Mouse (Mus musculus): ENCODE results near the gene Rab14. TPM values are rescaled to one million over a fixed set of nuclear protein-coding genes. Genes with fewer than 3 reads are reported as not detected.

Gene Rab14
- polyA plus RNA-seq, 1 experiment from 2014 or later, result 208 TPM

DNA sequence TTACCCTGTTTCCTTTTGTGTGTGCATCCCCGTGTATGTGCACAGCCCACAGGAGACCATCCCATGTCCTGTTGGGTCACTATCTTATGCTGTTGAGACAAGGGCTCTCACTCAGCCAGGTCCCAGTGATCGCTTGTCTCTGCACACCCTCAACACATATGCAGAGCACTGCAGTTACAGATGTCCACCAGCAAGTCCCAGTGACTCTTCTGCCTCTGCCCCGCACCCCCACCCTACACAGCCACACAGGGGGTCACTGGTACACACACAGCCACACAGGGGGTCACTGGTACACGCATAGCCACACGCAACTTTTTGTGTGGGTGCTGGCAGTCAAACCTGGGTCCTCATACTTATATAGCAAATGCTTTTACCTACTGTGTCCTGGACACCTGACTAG is 37.5 kb downstream of the Rab14 start:
- Histone ChIP-seq H3K4me1 (ENCODE audit: insufficient read depth) (peaks cover 2% of the 10 kb centered on the region; the same call in 1 of the 2 replicates), H3K27me3 (ENCODE audit: insufficient read depth, low read length) (no peaks in the 10 kb centered on the region), H3K27ac (ENCODE audit: low read depth) (peak overlapping the region; percentile 45; the same call in 1 of the 2 replicates), H3K36me3 (replicated peaks; ENCODE audit: insufficient read depth, low read length) (peaks cover 63% of the 10 kb centered on the region), H3K4me3 (ENCODE audit: low read depth, low read length) (no peak overlapping the region), H3K4me2 (ENCODE audit: low read depth, low read length) (no peak overlapping the region), H3K9me3 (ENCODE audit: low read length) (no peaks in the 10 kb centered on the region), H3K9ac (replicated peaks) (no peak overlapping the region)
- ATAC-seq, result no peak
- 87% methylated on average over 5 of the region's 5 CpGs for WGBS (ENCODE audit: insufficient replicate concordance)
- DNase-seq, result no peak
- TF ChIP-seq CTCF (IDR thresholded peaks at IDR 0.05; ENCODE audit: low read depth) (no peak), EP300 (IDR thresholded peaks at IDR 0.05; ENCODE audit: low read depth) (no peak)

GRCm38 (mm10) chr2:35161846-35162488 is 39.0 kb downstream of the Rab14 start:
- H3K9ac ChIP-seq (replicated peaks), result no peak overlapping the region
- 69% methylated on average over 4 of the region's 4 CpGs for WGBS (ENCODE audit: insufficient replicate concordance)
- TF ChIP-seq CTCF (IDR thresholded peaks at IDR 0.05; ENCODE audit: low read depth) (no peak), EP300 (IDR thresholded peaks at IDR 0.05; ENCODE audit: low read depth) (peak; percentile 33; the same call in 1 of the 2 replicates)
- no peak overlapping the region for H3K4me3 ChIP-seq (ENCODE audit: low read depth, low read length)
- no peak overlapping the region for H3K4me2 ChIP-seq (ENCODE audit: low read depth, low read length)
- no peaks in the 10 kb centered on the region for H3K27me3 ChIP-seq (ENCODE audit: insufficient read depth, low read length)
- peaks cover 5% of the 10 kb centered on the region; the same call in 1 of the 2 replicates for H3K4me1 ChIP-seq (ENCODE audit: insufficient read depth)
- ATAC-seq, result no peak
- peak overlapping the region; percentile 45 for H3K27ac ChIP-seq (ENCODE audit: low read depth)
- H3K9me3 ChIP-seq (ENCODE audit: low read length), result no peaks in the 10 kb centered on the region
- peaks cover 66% of the 10 kb centered on the region for H3K36me3 ChIP-seq (replicated peaks; ENCODE audit: insufficient read depth, low read length)
- no peak for DNase-seq

DNA sequence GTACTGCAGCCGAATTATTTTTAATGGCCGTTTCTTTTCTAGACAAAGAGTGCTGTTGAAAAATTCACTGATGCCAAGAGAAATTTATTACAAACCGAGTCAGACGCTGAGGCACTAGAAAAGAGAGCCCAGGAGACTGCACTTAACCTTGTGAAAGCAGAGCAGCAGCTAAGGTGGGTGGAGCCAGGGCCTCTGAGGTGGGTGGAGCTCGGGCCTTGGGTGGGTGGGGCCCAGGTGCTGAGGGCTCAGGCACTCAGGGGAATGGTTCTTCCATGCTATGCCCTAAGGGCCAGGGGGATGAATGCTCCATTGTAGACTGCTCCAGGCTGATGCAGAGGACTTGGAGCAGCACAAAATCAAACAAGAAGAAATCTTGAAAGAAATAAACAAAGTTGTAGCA is 40.7 kb downstream of the Rab14 start:
- WGBS (ENCODE audit: insufficient replicate concordance), result 57% methylated on average over 5 of the region's 5 CpGs
- Histone ChIP-seq H3K27ac (ENCODE audit: low read depth) (no peak overlapping the region), H3K9me3 (ENCODE audit: low read length) (no peaks in the 10 kb centered on the region), H3K9ac (replicated peaks) (no peak overlapping the region), H3K27me3 (ENCODE audit: insufficient read depth, low read length) (no peaks in the 10 kb centered on the region), H3K4me2 (ENCODE audit: low read depth, low read length) (no peak overlapping the region), H3K36me3 (replicated peaks; ENCODE audit: insufficient read depth, low read length) (peaks cover 57% of the 10 kb centered on the region), H3K4me1 (ENCODE audit: insufficient read depth) (peaks cover 5% of the 10 kb centered on the region; the same call in 1 of the 2 replicates), H3K4me3 (ENCODE audit: low read depth, low read length) (no peak overlapping the region)
- ATAC-seq (0 out of 2 replicates have a peak, but pooled peaks have one; percentile 21), DNase-seq (peak; percentile 58)
- TF ChIP-seq EP300 (IDR thresholded peaks at IDR 0.05; ENCODE audit: low read depth) (no peak), CTCF (IDR thresholded peaks at IDR 0.05; ENCODE audit: low read depth) (no peak)

GRCm38 (mm10) chr2:35158358-35158757 is 42.6 kb downstream of the Rab14 start:
- peak; percentile 76 for ATAC-seq

DNA sequence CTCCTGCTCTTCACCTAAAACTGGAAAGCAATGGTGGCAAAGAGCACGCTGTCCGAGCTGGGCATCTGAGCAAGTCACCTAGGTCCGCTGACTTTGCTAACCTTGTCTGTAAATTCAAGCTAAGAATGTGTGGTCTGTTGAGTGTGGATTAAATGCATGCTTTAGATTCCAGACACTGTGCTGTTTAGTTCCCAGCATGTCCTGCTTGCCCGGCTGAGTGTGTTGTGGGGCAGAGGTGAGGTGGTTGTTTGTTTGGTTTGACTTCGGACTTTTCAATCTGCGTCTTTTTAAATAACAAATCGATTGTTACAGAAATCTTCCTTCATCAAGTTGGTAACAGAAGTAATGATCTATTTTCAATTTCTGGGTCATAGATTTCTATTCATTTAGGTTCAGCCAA is 43.1 kb downstream of the Rab14 start:
- no peak for DNase-seq
- ATAC-seq, result peak; percentile 72
- H3K36me3 ChIP-seq (replicated peaks; ENCODE audit: insufficient read depth, low read length), result peaks cover 63% of the 10 kb centered on the region
- H3K27ac ChIP-seq (ENCODE audit: low read depth), result peak overlapping the region; percentile 84
- 84% methylated on average over 7 of the region's 7 CpGs for WGBS (ENCODE audit: insufficient replicate concordance)
- TF ChIP-seq EP300 (IDR thresholded peaks at IDR 0.05; ENCODE audit: low read depth) (no peak), CTCF (IDR thresholded peaks at IDR 0.05; ENCODE audit: low read depth) (no peak)
- no peak overlapping the region for H3K4me3 ChIP-seq (ENCODE audit: low read depth, low read length)
- peaks cover 3% of the 10 kb centered on the region; the same call in 1 of the 2 replicates for H3K4me1 ChIP-seq (ENCODE audit: insufficient read depth)
- H3K4me2 ChIP-seq (ENCODE audit: low read depth, low read length), result no peak overlapping the region
- no peaks in the 10 kb centered on the region for H3K27me3 ChIP-seq (ENCODE audit: insufficient read depth, low read length)
- no peaks in the 10 kb centered on the region for H3K9me3 ChIP-seq (ENCODE audit: low read length)
- no peak overlapping the region for H3K9ac ChIP-seq (replicated peaks)

More at GRCm38 (mm10) chr2:35158358-35158757, 42.6 kb downstream of the Rab14 start:
- no peaks in the 10 kb centered on the region for H3K27me3 ChIP-seq (ENCODE audit: insufficient read depth, low read length)
- no peak overlapping the region for H3K4me3 ChIP-seq (ENCODE audit: low read depth, low read length)
- no peak for TF ChIP-seq CTCF (IDR thresholded peaks at IDR 0.05; ENCODE audit: low read depth)
- peaks cover 64% of the 10 kb centered on the region for H3K36me3 ChIP-seq (replicated peaks; ENCODE audit: insufficient read depth, low read length)
- no peak overlapping the region for H3K9ac ChIP-seq (replicated peaks)
- peak overlapping the region; percentile 84 for H3K27ac ChIP-seq (ENCODE audit: low read depth)
- peaks cover 3% of the 10 kb centered on the region; the same call in 1 of the 2 replicates for H3K4me1 ChIP-seq (ENCODE audit: insufficient read depth)
- H3K9me3 ChIP-seq (ENCODE audit: low read length), result no peaks in the 10 kb centered on the region
- WGBS (ENCODE audit: insufficient replicate concordance), result 75% methylated on average over 3 of the region's 3 CpGs
- no peak overlapping the region for H3K4me2 ChIP-seq (ENCODE audit: low read depth, low read length)
- DNase-seq, result no peak

GRCm38 (mm10) chr2:35156985-35157384 is 43.9 kb downstream of the Rab14 start:
- Histone ChIP-seq H3K4me2 (ENCODE audit: low read depth, low read length) (no peak overlapping the region), H3K4me1 (ENCODE audit: insufficient read depth) (peaks cover 3% of the 10 kb centered on the region; the same call in 1 of the 2 replicates), H3K27ac (ENCODE audit: low read depth) (peak overlapping the region; percentile 84; the same call in 1 of the 2 replicates), H3K27me3 (ENCODE audit: insufficient read depth, low read length) (no peaks in the 10 kb centered on the region), H3K4me3 (ENCODE audit: low read depth, low read length) (no peak overlapping the region), H3K36me3 (replicated peaks; ENCODE audit: insufficient read depth, low read length) (peaks cover 65% of the 10 kb centered on the region), H3K9me3 (ENCODE audit: low read length) (no peaks in the 10 kb centered on the region), H3K9ac (replicated peaks) (0 out of 2 replicates have a peak overlapping the region, but pooled peaks have one; percentile 2)
- ATAC-seq, result no peak
- TF ChIP-seq CTCF (IDR thresholded peaks at IDR 0.05; ENCODE audit: low read depth) (no peak), EP300 (IDR thresholded peaks at IDR 0.05; ENCODE audit: low read depth) (no peak)
- 45% methylated on average over 2 of the region's 2 CpGs for WGBS (ENCODE audit: insufficient replicate concordance)
- DNase-seq, result no peak

Measured in liver, postnatal 0 days (tissue).